Mouse (Mus musculus) C2C12 (cell line): Measurements from ENCODE around the gene Aak1. TPM values are rescaled to one million over a fixed set of nuclear protein-coding genes. Genes with fewer than 3 reads are reported as not detected.

ENCODE experiments used
- H3K27me3 ChIP-seq: one replicate; pipeline ENCODE4 v1.6.1; 2011; ENCODE audit not compliant: control insufficient read depth, insufficient read depth, insufficient read length
- H3K36me3 ChIP-seq: one replicate; pipeline ENCODE4 v1.6.1; 2011; ENCODE audit not compliant: control insufficient read depth, insufficient read depth
- H3K4me3 ChIP-seq: one replicate; pipeline ENCODE4 v1.5.1; 2011; ENCODE audit warnings: mild to moderate bottlenecking, control low read depth; ENCODE audit not compliant: poor library complexity, insufficient read depth, severe bottlenecking
- H3K79me2 ChIP-seq: one replicate; pipeline ENCODE4 v1.6.1; 2011; ENCODE audit not compliant: control insufficient read depth, insufficient read depth
- H3K79me3 ChIP-seq: one replicate; pipeline ENCODE4 v1.6.1; 2011; ENCODE audit warnings: low read depth, control low read depth
- H3ac ChIP-seq: one replicate; pipeline ENCODE3; 2011; ENCODE audit warnings: low read depth; ENCODE audit not compliant: control insufficient read depth, insufficient read length
- CEBPB ChIP-seq: IDR thresholded peaks from one replicate; pipeline ENCODE4 v1.6.1; 2011; ENCODE audit warnings: low read depth, mild to moderate bottlenecking, control low read depth, moderate library complexity
- CTCF ChIP-seq: IDR thresholded peaks from one replicate; pipeline ENCODE4 v1.5.1; 2011; ENCODE audit not compliant: control insufficient read depth, insufficient read depth, insufficient read length
- FOSL1 ChIP-seq: IDR thresholded peaks from one replicate; pipeline ENCODE4 v1.8.0; 2011; ENCODE audit warnings: mild to moderate bottlenecking, low read length; ENCODE audit not compliant: poor library complexity, insufficient read depth, severe bottlenecking
- MAX ChIP-seq: IDR thresholded peaks from one replicate; pipeline ENCODE4 v1.6.1; 2011; ENCODE audit warnings: mild to moderate bottlenecking, control low read depth
- MYOD1 ChIP-seq: IDR thresholded peaks from one replicate; pipeline ENCODE4 v1.6.1; 2011; ENCODE audit warnings: low read depth; ENCODE audit not compliant: control insufficient read depth, insufficient read length
- MYOG ChIP-seq: IDR thresholded peaks from one replicate; pipeline ENCODE4 v1.6.1; 2011; ENCODE audit not compliant: control insufficient read depth, insufficient read length; ENCODE audit errors: extremely low read depth
- USF1 ChIP-seq: IDR thresholded peaks from one replicate; pipeline ENCODE4 v1.6.1; 2011; ENCODE audit warnings: low read depth, mild to moderate bottlenecking, control low read depth, moderate library complexity
- polyA plus RNA-seq: library from polyadenylated mRNA; unstranded; fragments of >200 nt; fragmentation: generic; extraction: Trizol; gene quantifications from one replicate; pipeline ENCODE4 v1.2.1, GENCODE M21; 2012; ENCODE audit warnings: missing spikeins

Gene Aak1
- polyA plus RNA-seq, 1 experiment: 12.8 TPM

GRCm38 (mm10) chr6:87034395-87034794 lies 185.1 kb downstream of the Aak1 start:
- no peak overlapping the region for H3ac ChIP-seq
- H3K4me3 ChIP-seq: no peak overlapping the region
- no peaks in the 10 kb centered on the region for H3K79me3 ChIP-seq
- no peak for TF ChIP-seq CTCF
- no peak for TF ChIP-seq CEBPB
- TF ChIP-seq MYOD1: no peak
- no peak for TF ChIP-seq MAX
- TF ChIP-seq MYOG: no peak
- TF ChIP-seq USF1: no peak
- TF ChIP-seq FOSL1: no peak
- H3K27me3 ChIP-seq: no peaks in the 10 kb centered on the region
- peaks cover 3% of the 10 kb centered on the region for H3K36me3 ChIP-seq
- H3K79me2 ChIP-seq: no peaks in the 10 kb centered on the region

DNA sequence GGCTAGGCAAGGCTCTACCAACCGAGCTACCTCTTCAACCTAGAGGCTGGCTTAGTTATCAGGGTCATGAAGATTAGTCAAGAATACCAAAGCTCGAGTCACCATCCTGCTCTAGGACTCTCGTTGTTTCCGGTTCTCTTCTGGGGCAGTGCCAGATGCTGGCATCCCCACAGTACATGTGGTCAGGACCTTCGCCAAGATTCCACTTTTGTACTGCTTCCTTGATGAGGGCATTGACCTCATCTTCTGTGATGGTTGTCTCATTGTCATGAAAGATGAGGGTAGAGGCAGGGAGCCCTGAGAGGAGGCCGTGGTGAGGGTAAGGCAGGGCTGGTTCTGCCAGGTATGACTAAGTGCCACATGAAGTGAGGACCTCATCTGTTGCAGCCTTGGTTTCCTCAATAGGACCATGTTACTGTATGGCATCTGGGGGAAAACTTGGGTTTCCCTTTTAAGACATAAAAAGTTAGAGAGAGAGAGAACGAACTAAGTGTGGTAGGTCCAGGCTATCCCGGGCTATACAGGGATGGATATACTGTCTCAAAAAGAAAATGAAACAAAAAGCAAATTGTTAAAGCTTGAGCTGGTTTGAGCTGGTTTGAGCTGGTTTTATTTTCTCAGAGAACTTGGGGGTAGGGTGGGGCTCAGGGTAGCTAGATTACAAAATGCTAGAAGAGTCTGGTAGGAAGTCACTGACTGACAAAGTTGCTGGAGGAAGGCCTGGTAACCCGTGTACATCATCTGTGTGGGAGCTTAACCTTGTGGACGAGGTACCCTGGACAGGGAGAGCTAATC lies 188.7 kb downstream of the Aak1 start:
- H3ac ChIP-seq: no peak overlapping the region
- H3K79me2 ChIP-seq: peaks cover 3% of the 10 kb centered on the region
- H3K4me3 ChIP-seq: no peak overlapping the region
- no peaks in the 10 kb centered on the region for H3K79me3 ChIP-seq
- TF ChIP-seq FOSL1 (no peak), MAX (peak; percentile 23)
- no peaks in the 10 kb centered on the region for H3K27me3 ChIP-seq
- no peaks in the 10 kb centered on the region for H3K36me3 ChIP-seq

- Histone ChIP-seq H3K36me3 (no peaks in the 10 kb centered on the region), H3K27me3 (no peaks in the 10 kb centered on the region), H3K79me2 (peaks cover 15% of the 10 kb centered on the region), H3K79me3 (peaks cover 8% of the 10 kb centered on the region), H3K4me3 (no peak overlapping the region), H3ac (no peak overlapping the region)
- TF ChIP-seq FOSL1 (no peak), MYOG (no peak), MYOD1 (no peak), USF1 (no peak), MAX (no peak), CTCF (no peak), CEBPB (no peak)
Observed at GRCm38 (mm10) chr6:87039161-87039560, 189.8 kb downstream of the Aak1 start.

DNA sequence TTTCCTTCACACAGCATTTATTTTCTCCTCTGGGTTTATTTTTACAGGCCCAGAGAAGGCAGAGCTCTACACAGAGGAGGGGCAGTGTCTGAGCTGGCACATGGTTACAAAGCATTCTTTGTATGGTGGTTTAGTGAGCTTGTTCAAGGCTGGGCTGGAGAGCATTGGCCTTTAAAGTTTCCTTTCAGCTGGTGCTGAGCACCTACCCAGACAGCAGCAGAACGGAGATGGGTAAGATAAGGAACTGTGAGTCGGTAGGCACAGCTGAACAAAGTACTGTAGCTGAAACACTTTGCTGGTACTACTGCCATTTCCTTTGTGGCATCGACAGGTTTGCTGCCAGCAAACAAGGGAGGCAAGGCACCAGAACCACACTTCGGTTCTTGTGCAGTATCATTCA lies 191.7 kb downstream of the Aak1 start:
- peaks cover 11% of the 10 kb centered on the region for H3K79me3 ChIP-seq
- H3K4me3 ChIP-seq: no peak overlapping the region
- H3ac ChIP-seq: no peak overlapping the region
- TF ChIP-seq USF1 (no peak), CEBPB (no peak), FOSL1 (no peak), MYOG (no peak), MAX (no peak), MYOD1 (no peak), CTCF (no peak)
- no peaks in the 10 kb centered on the region for H3K27me3 ChIP-seq
- peaks cover 26% of the 10 kb centered on the region for H3K79me2 ChIP-seq
- no peaks in the 10 kb centered on the region for H3K36me3 ChIP-seq

DNA sequence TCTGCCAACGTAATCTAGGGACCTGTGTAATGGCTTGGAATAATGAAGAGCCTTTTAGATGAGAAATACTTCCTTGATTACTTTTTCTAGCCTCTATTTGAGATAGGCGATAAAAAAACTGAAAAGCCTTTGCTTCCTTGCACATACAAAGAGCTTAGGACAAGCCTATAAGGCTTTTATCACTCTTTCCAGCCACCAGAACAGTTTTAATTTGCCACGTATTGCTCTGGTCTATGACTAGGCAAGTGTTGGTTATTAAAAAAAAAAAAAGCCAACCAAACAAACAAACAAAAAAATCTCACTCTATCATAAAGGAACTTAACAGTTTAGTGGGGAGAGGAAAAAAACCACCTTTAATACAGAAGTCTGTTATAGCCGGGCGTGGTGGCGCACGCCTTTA lies 192.1 kb downstream of the Aak1 start:
- no peak overlapping the region for H3ac ChIP-seq
- H3K36me3 ChIP-seq: no peaks in the 10 kb centered on the region
- TF ChIP-seq MYOD1 (no peak), MAX (no peak), USF1 (no peak), CEBPB (no peak), FOSL1 (no peak), MYOG (no peak), CTCF (no peak)
- no peaks in the 10 kb centered on the region for H3K27me3 ChIP-seq
- H3K79me2 ChIP-seq: peaks cover 31% of the 10 kb centered on the region
- no peak overlapping the region for H3K4me3 ChIP-seq
- peaks cover 11% of the 10 kb centered on the region for H3K79me3 ChIP-seq

GRCm38 (mm10) chr6:87042004-87042336 lies 192.7 kb downstream of the Aak1 start:
- Histone ChIP-seq H3K79me2 (peaks cover 31% of the 10 kb centered on the region), H3ac (peak overlapping the region; percentile 67), H3K4me3 (peak overlapping the region; percentile 89), H3K36me3 (no peaks in the 10 kb centered on the region), H3K79me3 (peaks cover 11% of the 10 kb centered on the region), H3K27me3 (no peaks in the 10 kb centered on the region)
- TF ChIP-seq MAX: no peak
- no peak for TF ChIP-seq USF1
- TF ChIP-seq MYOG: no peak
- no peak for TF ChIP-seq MYOD1
- no peak for TF ChIP-seq CEBPB
- TF ChIP-seq CTCF: no peak
- TF ChIP-seq FOSL1: no peak
